Mouse (Mus musculus) midbrain, embryonic 16.5 days (tissue): Measurements from ENCODE around the gene Adgrl3. TPM values are rescaled to one million over a fixed set of nuclear protein-coding genes. Genes with fewer than 3 reads are reported as not detected.

ENCODE experiments used
- ATAC-seq: fragments of 200-750 bp; cut with Nextera tagmentation; 2 replicates; pipeline ENCODE4 v1.8.0; 2017; ENCODE audit warnings: moderate TSS enrichment
- H3K27ac ChIP-seq: fragments of 300-500 bp; sonication (generic); 2 replicates; pipeline ENCODE4 v1.5.1; 2014; ENCODE audit warnings: mild to moderate bottlenecking, low read length, mixed read lengths
- H3K27me3 ChIP-seq: fragments of 300-500 bp; sonication (generic); 2 replicates; pipeline ENCODE4 v1.6.1; 2014; ENCODE audit warnings: low read depth, low read length, mixed read lengths; ENCODE audit not compliant: control insufficient read depth, insufficient read depth
- H3K36me3 ChIP-seq: fragments of 300-500 bp; sonication (generic); 2 replicates; pipeline ENCODE4 v1.6.1; 2014; ENCODE audit warnings: mild to moderate bottlenecking, low read length, moderate library complexity, mixed read lengths; ENCODE audit not compliant: control insufficient read depth, insufficient read depth
- H3K4me1 ChIP-seq: fragments of 300-500 bp; sonication (generic); 2 replicates; pipeline ENCODE4 v1.6.1; 2014; ENCODE audit warnings: mild to moderate bottlenecking, low read length, mixed read lengths; ENCODE audit not compliant: control insufficient read depth, insufficient read depth
- H3K4me2 ChIP-seq: fragments of 300-500 bp; sonication (generic); 2 replicates; pipeline ENCODE4 v1.6.1; 2014; ENCODE audit warnings: mild to moderate bottlenecking, low read length, mixed read lengths
- H3K4me3 ChIP-seq: fragments of 300-500 bp; sonication (generic); 2 replicates; pipeline ENCODE4 v1.5.1; 2014; ENCODE audit warnings: low read depth, mild to moderate bottlenecking, low read length, moderate library complexity, mixed read lengths
- H3K9ac ChIP-seq: fragments of 300-500 bp; sonication (generic); 2 replicates; pipeline ENCODE4 v1.6.1; 2014; ENCODE audit warnings: low read depth, low read length, mixed read lengths
- H3K9me3 ChIP-seq: fragments of 300-500 bp; sonication (generic); replicated peaks from 2 replicates; pipeline ENCODE4 v1.6.1; 2014; ENCODE audit warnings: mild to moderate bottlenecking, low read length, mixed read lengths; ENCODE audit not compliant: control insufficient read depth, poor library complexity, severe bottlenecking
- WGBS: fragments of 180-500 bp; shearing (Covaris S2); extraction: QIAGEN DNeasy Blood & Tissue Kit; methylation state at CpG from one replicate; pipeline ENCODE4 v1.1.7; 2014; 5-methylcytosine and 5-hydroxymethylcytosine counted together
- polyA plus RNA-seq: library from polyadenylated mRNA; unstranded; fragments of >200 nt; fragmentation: Nextera tagmentation; extraction: Ambion mirVana; gene quantifications from 2 replicates; pipeline ENCODE4 v1.2.1, GENCODE M21; 2015

The Adgrl3 gene
- polyA plus RNA-seq, 1 experiment from 2014 or later, result 68.4 TPM

DNA sequence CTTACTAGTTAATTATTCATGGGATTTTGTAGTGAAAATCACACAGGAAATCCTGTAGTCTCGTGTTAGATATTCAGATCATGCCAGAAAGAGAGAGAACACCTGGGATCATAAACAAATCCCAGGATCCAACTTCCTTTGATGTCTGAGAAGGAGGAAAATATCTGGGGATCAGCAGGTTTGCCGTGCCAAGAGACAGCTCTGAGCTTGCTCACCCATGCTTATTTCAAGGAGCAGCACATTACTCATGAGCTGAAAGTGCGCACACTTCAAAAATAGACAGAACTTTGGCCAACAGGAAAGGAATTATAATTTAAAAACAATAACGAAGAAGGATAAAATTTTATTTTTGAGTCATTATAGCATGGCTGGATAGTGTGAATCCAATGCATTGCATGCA, 446.0 kb downstream of the Adgrl3 start:
- Histone ChIP-seq H3K9ac (no peak overlapping the region), H3K9me3 (no peaks in the 10 kb centered on the region), H3K4me1 (no peaks in the 10 kb centered on the region), H3K27ac (no peak overlapping the region), H3K27me3 (no peaks in the 10 kb centered on the region), H3K4me3 (no peak overlapping the region), H3K36me3 (no peaks in the 10 kb centered on the region), H3K4me2 (no peak overlapping the region)
- no peak for ATAC-seq
- 61% methylated on average over 4 of the region's 4 CpGs for WGBS

DNA sequence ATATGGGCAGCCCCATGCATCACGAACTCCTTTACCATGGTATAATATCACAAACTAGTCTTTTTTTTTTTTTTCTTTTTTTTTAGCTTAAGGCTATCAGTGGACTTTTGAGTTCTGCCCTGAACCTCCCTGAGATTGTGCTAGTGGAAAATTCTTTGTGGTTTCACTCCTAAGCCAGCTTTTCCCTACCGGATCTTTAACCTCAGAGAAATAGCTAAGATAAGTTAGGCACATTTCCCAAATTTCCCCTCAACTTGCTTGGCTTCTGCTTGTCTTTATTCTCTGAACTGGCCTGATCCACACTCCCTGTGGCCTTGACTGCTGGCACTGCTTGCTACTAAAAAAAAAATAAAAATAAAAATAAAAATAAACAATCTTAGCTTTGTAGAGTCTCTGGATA, 454.7 kb downstream of the Adgrl3 start:
- no peaks in the 10 kb centered on the region for H3K27me3 ChIP-seq
- H3K9ac ChIP-seq, result no peak overlapping the region
- H3K4me3 ChIP-seq, result no peak overlapping the region
- no peaks in the 10 kb centered on the region for H3K36me3 ChIP-seq
- H3K9me3 ChIP-seq, result no peaks in the 10 kb centered on the region
- H3K4me2 ChIP-seq, result no peak overlapping the region
- H3K27ac ChIP-seq, result no peak overlapping the region
- ATAC-seq, result no peak
- H3K4me1 ChIP-seq, result 0 out of 2 replicates have a peak, but pooled peaks cover 2% of the 10 kb centered on the region
- WGBS, result 89% methylated on average over 2 of the region's 2 CpGs

DNA sequence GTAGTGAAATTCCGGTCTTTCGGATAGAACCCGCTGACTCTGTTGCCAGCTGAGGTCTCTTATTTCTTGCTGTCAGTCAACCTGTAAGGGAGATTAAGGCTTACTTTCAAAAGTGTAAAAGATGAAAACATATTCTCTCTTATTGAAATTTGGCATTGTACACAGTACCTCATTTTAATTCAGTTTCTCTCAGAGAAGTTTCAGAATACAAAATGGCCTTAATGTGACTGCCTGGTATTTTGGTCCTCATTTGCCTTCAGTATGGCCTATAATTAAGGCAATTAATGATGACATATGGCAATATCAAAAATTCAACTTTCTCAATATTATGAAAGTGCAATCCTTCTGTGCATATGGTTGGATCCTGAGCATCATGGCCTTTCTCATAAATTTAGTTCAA, 455.5 kb downstream of the Adgrl3 start:
- no peak overlapping the region for H3K4me2 ChIP-seq
- no peaks in the 10 kb centered on the region for H3K9me3 ChIP-seq
- no peak overlapping the region for H3K9ac ChIP-seq
- no peak for ATAC-seq
- no peak overlapping the region for H3K4me3 ChIP-seq
- no peak overlapping the region for H3K27ac ChIP-seq
- H3K36me3 ChIP-seq, result no peaks in the 10 kb centered on the region
- H3K27me3 ChIP-seq, result no peaks in the 10 kb centered on the region
- H3K4me1 ChIP-seq, result 0 out of 2 replicates have a peak, but pooled peaks cover 2% of the 10 kb centered on the region
- WGBS, result 73% methylated on average over 3 of the region's 3 CpGs

DNA sequence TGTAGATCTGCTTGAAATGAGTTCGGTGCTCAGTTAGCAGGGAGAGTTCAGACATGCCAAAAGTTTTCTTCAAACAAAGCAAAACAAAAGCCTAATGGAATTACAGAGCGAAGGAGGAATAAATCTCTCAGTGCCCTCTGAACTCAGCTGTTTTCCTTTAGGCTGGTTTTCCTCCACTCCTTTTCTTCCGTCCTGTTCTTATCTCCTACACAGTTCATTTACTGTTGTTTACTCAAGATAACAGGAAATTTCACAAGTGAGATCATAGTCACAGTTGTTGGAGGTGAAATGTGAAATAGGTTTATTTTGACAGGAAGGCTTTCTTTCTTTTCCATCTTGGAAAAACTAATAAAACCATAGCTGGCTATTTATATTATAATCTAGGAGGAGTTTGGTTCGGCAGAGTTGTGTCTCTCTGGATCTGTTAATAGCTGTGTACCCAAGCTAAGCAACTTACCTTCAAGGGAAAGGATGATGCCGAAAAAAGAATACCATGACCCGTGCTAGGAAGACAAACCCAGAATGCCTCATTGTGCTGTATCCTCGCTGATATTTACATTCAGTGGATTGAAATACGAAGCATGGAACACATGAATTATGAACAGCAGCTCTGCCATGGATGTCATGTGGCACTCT, 456.2 kb downstream of the Adgrl3 start:
- no peak overlapping the region for H3K27ac ChIP-seq
- WGBS, result 62% methylated on average over 8 of the region's 8 CpGs
- no peak overlapping the region for H3K4me2 ChIP-seq
- 0 out of 2 replicates have a peak, but pooled peaks cover 2% of the 10 kb centered on the region for H3K4me1 ChIP-seq
- H3K9ac ChIP-seq, result no peak overlapping the region
- no peak for ATAC-seq
- no peaks in the 10 kb centered on the region for H3K27me3 ChIP-seq
- H3K9me3 ChIP-seq, result no peaks in the 10 kb centered on the region
- no peaks in the 10 kb centered on the region for H3K36me3 ChIP-seq
- no peak overlapping the region for H3K4me3 ChIP-seq

DNA sequence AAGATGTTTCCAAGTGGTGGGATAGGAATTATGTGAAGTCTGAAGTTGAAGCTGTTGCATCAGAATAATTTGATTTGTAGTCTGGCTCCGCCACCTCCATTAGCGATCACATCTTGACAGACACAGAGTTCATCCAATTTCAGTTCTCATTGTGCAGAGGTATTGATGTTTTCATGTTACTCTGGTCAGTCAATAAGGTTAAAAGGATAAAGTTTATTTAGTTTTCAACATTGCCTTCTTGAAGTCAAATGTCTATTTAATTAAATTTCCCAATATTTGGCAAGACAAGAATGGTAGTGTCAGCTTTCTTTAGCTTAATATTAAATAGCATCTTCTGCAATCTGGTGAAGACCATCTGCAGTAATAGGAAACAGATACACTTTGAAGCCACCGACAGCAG, 461.0 kb downstream of the Adgrl3 start:
- Histone ChIP-seq H3K4me2 (no peak overlapping the region), H3K36me3 (no peaks in the 10 kb centered on the region), H3K27ac (no peak overlapping the region), H3K9me3 (no peaks in the 10 kb centered on the region), H3K4me1 (0 out of 2 replicates have a peak, but pooled peaks cover 2% of the 10 kb centered on the region), H3K27me3 (no peaks in the 10 kb centered on the region), H3K9ac (no peak overlapping the region), H3K4me3 (no peak overlapping the region)
- no peak for ATAC-seq
- 89% methylated on average over 3 of the region's 3 CpGs for WGBS

DNA sequence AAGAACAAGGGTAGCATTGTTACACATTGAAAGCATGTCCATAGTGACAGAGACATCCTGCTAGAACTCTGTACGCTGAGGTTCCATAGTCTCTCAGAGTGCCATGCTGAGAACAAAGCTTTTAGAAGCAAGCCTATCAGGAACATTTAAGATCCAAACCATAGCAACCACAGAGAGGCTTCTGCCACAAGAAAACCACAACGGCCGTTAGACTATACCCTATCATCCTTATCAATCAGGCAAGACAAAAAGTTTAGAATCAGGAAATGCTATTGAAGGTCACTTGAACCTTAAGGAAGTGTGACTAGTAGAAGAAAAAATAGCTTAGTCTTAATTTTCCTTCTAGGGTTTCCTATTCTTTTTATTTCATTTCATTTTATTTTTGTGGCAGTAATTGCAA, 464.0 kb downstream of the Adgrl3 start:
- WGBS, result 28% methylated on average over 3 of the region's 3 CpGs
- H3K9me3 ChIP-seq, result no peaks in the 10 kb centered on the region
- H3K4me3 ChIP-seq, result no peak overlapping the region
- H3K36me3 ChIP-seq, result no peaks in the 10 kb centered on the region
- H3K9ac ChIP-seq, result no peak overlapping the region
- no peaks in the 10 kb centered on the region for H3K4me1 ChIP-seq
- no peaks in the 10 kb centered on the region for H3K27me3 ChIP-seq
- no peak for ATAC-seq
- H3K4me2 ChIP-seq, result no peak overlapping the region
- H3K27ac ChIP-seq, result no peak overlapping the region

DNA sequence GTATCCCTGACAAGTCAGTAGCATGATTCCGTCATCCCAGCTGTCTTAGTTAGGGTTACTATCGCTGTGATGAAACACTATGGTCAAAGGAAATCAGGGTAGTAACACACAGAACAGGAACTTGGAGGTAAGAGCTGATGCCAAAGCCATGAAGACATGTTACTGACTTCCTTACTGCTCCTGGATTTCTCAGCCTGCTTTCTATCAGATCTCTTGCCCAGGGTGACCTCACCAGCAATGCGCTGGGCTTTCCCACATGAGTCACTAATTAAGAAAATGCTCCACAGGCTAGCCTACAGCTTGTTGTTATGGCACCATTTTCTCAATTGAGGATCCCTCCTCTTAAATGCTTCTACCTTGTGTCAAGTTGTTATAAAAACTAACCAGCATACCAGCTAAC, 481.1 kb downstream of the Adgrl3 start:
- no peak overlapping the region for H3K9ac ChIP-seq

DNA sequence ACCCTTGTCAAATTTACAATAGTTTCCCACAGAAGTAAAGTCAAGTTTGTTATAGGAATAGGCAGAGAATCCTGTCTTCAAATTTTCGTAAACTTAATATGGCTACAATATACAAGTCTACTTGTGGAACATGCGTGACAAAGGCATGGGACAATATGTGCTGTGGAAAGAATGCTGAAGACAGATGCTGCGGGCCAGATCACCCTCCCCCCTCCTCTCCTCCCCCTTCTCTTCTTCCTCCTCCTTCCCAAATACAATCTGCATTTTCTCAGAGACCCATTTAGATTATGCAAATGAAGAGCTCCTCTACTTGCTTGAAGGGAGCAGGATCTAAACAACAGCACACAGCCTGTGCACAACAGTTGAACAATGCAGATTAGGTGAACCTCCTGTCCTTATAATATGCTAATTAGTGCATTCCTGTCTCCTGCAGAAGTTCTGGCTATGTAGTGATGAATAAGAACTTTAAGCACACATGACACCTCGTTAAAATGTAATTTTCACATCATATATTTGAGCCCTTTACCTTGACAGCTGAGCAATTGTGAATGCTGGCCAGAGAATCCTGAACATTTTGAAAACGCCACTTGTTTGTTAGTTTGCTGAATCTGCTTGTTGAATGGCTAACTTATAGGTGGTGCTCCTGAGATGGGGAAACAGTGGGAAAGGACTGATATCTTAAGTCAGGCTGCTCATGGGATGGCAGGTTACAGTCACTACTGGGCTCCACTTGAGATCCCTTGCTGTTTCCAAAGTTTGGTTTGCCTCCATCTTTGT, 499.0 kb downstream of the Adgrl3 start:
- H3K36me3 ChIP-seq, result no peaks in the 10 kb centered on the region
- no peak overlapping the region for H3K4me2 ChIP-seq
- no peak overlapping the region for H3K9ac ChIP-seq
- H3K4me1 ChIP-seq, result peaks cover 11% of the 10 kb centered on the region
- no peak overlapping the region for H3K4me3 ChIP-seq
- H3K27me3 ChIP-seq, result no peaks in the 10 kb centered on the region
- H3K9me3 ChIP-seq, result no peaks in the 10 kb centered on the region
- no peak overlapping the region for H3K27ac ChIP-seq
- WGBS, result 26% methylated on average over 5 of the region's 5 CpGs
- peak; percentile 64 for ATAC-seq

More for the DNA sequence above, 481.1 kb downstream of the Adgrl3 start:
- 89% methylated on average over 3 of the region's 3 CpGs for WGBS
- ATAC-seq, result no peak
- H3K9me3 ChIP-seq, result no peaks in the 10 kb centered on the region
- H3K36me3 ChIP-seq, result no peaks in the 10 kb centered on the region
- no peak overlapping the region for H3K4me3 ChIP-seq
- H3K4me1 ChIP-seq, result no peaks in the 10 kb centered on the region
- no peak overlapping the region for H3K4me2 ChIP-seq
- no peaks in the 10 kb centered on the region for H3K27me3 ChIP-seq
- H3K27ac ChIP-seq, result no peak overlapping the region
